ENCODE assay signal across 8 mouse cellular contexts in the genomic region with DNA sequence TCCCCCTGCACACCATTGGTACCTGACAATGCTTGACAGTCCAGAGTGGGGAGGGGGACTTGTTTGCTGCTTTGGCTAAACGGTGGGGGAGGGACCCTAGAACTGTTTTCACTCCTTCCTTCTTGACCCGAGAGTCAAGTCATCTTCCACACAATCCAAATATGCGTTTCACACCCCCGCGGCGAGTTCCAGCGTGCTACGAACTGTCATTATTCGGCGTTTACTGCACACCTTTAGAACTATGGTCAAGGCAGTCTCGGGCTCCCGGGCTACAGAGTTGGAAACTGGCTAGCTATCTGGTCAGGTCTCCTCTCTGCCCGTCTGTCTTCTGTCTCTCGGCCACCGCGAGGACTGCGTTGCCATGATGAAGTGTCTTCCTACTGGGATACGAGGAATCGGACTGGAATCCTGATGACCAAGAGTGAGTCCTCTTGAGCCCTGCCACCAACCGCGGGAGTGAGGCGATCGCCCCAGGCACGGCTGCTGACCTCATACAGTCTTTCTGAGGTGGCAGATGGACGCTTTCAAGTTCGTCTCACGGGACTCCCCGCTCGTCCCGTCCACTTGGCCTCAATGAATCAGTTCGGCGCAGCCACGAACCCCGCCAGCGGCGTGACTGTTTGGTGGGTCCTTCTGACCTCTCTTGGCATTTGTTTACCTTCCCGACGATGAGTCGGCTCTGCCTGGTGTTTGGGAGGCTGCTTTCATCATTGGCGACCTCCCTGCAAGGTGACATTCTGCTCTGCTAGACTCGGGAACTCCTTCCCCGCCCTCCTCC. TPM values are rescaled to one million over a fixed set of nuclear protein-coding genes. Genes with fewer than 3 reads are reported as not detected.
DNase-seq lines count a peak whose midpoint lies in the region; ATAC-seq and TF ChIP-seq lines count a peak whose summit lies in the region.

No protein-coding gene starts in this region.

- under 1% methylated on average over 42 of the region's 42 CpGs for WGBS in heart, embryonic 14.5 days
- under 1% methylated on average over 41 of the region's 42 CpGs for WGBS in hindbrain, embryonic 15.5 days
- under 1% methylated on average over 42 of the region's 42 CpGs for WGBS in midbrain, embryonic 11.5 days
- under 1% methylated on average over 42 of the region's 42 CpGs for WGBS in stomach, postnatal 0 days

- intact Hi-C loops in left cerebral cortex, postnatal 4 days (cut with DNase I): loop anchor here (5.0 kb wide), 1 partner anchor 341 kb away; no protein-coding TSS in a partner anchor

- peak overlapping the region; percentile 99 for H3K4me2 ChIP-seq in heart, embryonic 14.5 days (ENCODE audit: low read length)
- H3K4me2 ChIP-seq in hindbrain, embryonic 15.5 days: peak overlapping the region; percentile 86
- peak overlapping the region; percentile 89 for H3K4me2 ChIP-seq in midbrain, embryonic 11.5 days
- H3K4me2 ChIP-seq in stomach, postnatal 0 days (replicated peaks; ENCODE audit: low read depth): peak overlapping the region; percentile 99

- H3K27ac ChIP-seq in heart, embryonic 14.5 days (replicated peaks in 1 of 2; ENCODE audit: control insufficient read depth in 1 of 2, insufficient read depth in 1 of 2, low read depth in 2 of 2, low read length in 2 of 2): peak overlapping the region; percentile 75 to 80
- H3K27ac ChIP-seq in hindbrain, embryonic 15.5 days (replicated peaks): peak overlapping the region; percentile 88
- peak overlapping the region; percentile 65 for H3K27ac ChIP-seq in midbrain, embryonic 11.5 days (ENCODE audit: low read depth, low read length)
- peak overlapping the region; percentile 92 for H3K27ac ChIP-seq in stomach, postnatal 0 days (replicated peaks)

- H3K36me3 ChIP-seq in heart, embryonic 14.5 days (ENCODE audit: control insufficient read depth, insufficient read depth, low read length): peaks cover 15% of the 10 kb centered on the region; the same call in 1 of the 2 replicates
- H3K36me3 ChIP-seq in hindbrain, embryonic 15.5 days: 0 out of 2 replicates have a peak, but pooled peaks cover 2% of the 10 kb centered on the region
- no peaks in the 10 kb centered on the region for H3K36me3 ChIP-seq in midbrain, embryonic 11.5 days (ENCODE audit: control insufficient read depth, insufficient read depth, low read length)
- no peaks in the 10 kb centered on the region for H3K36me3 ChIP-seq in stomach, postnatal 0 days (ENCODE audit: control insufficient read depth, insufficient read depth, low read length)

- TF ChIP-seq EP300 in stomach, postnatal 0 days (optimal IDR thresholded peaks at IDR 0.05): no peak

- no peak for TF ChIP-seq CTCF in stomach, postnatal 0 days (IDR thresholded peaks at IDR 0.05; ENCODE audit: low read depth)

- ATAC-seq in heart, embryonic 14.5 days (ENCODE audit: insufficient number of reproducible peaks, insufficient read depth, low FRiP score, low read depth): 0 out of 2 replicates have a peak, but pooled peaks have one; percentile 25
- peak; percentile 38 for ATAC-seq in erythroblast, adult 5-6 weeks (replicated peaks; ENCODE audit: low FRiP score, poor library complexity, severe bottlenecking)
- ATAC-seq in hindbrain, embryonic 15.5 days (ENCODE audit: low FRiP score, low read depth): peak; percentile 14; the same call in 1 of the 2 replicates
- peak; percentile 46 for ATAC-seq in midbrain, embryonic 11.5 days (ENCODE audit: low FRiP score)
- 0 out of 2 replicates have a peak, but pooled peaks have one; percentile 3 for ATAC-seq in stomach, postnatal 0 days (ENCODE audit: low FRiP score, low TSS enrichment)

- no peak for DNase-seq in heart, adult 9 months (ENCODE audit: low spot score in 2 of 2)
- DNase-seq in R1 (ENCODE audit: low read depth, low spot score): peak; percentile 48
- DNase-seq in left cerebral cortex, postnatal 4 days: peak; percentile 57
- DNase-seq in midbrain, embryonic 11.5 days (ENCODE audit: low spot score, missing footprints): peak; percentile 97
- peak; percentile 35 for DNase-seq in stomach, postnatal 0 days (ENCODE audit: low spot score)

- peak overlapping the region; percentile 95 for H3K9ac ChIP-seq in heart, embryonic 14.5 days (ENCODE audit: low read length)
- peak overlapping the region; percentile 96 for H3K9ac ChIP-seq in hindbrain, embryonic 15.5 days
- peak overlapping the region; percentile 83 for H3K9ac ChIP-seq in midbrain, embryonic 11.5 days (ENCODE audit: low read length)
- H3K9ac ChIP-seq in stomach, postnatal 0 days (ENCODE audit: low read length): peak overlapping the region; percentile 98

- H3K9me3 ChIP-seq in heart, embryonic 14.5 days (ENCODE audit: control insufficient read depth, low read length): no peaks in the 10 kb centered on the region
- no peaks in the 10 kb centered on the region for H3K9me3 ChIP-seq in hindbrain, embryonic 15.5 days
- H3K9me3 ChIP-seq in midbrain, embryonic 11.5 days (ENCODE audit: control insufficient read depth, low read length): no peaks in the 10 kb centered on the region
- no peaks in the 10 kb centered on the region for H3K9me3 ChIP-seq in stomach, postnatal 0 days (ENCODE audit: control insufficient read depth, low read length)

- H3K4me3 ChIP-seq in heart, embryonic 14.5 days (ENCODE audit: control insufficient read depth in 1 of 2, insufficient read depth in 1 of 2, low read depth in 1 of 2, low read length in 2 of 2): peak overlapping the region; percentile 83 to 96
- peak overlapping the region; percentile 93 for H3K4me3 ChIP-seq in hindbrain, embryonic 15.5 days
- H3K4me3 ChIP-seq in midbrain, embryonic 11.5 days (ENCODE audit: low read depth, low read length): peak overlapping the region; percentile 71
- peak overlapping the region; percentile 99 for H3K4me3 ChIP-seq in stomach, postnatal 0 days (ENCODE audit: low read depth, low read length)

- no peaks in the 10 kb centered on the region for H3K27me3 ChIP-seq in heart, embryonic 14.5 days (ENCODE audit: control insufficient read depth, insufficient read depth, low read length)
- no peaks in the 10 kb centered on the region for H3K27me3 ChIP-seq in hindbrain, embryonic 15.5 days
- H3K27me3 ChIP-seq in midbrain, embryonic 11.5 days (ENCODE audit: control insufficient read depth, insufficient read depth, low read length): no peaks in the 10 kb centered on the region
- no peaks in the 10 kb centered on the region for H3K27me3 ChIP-seq in stomach, postnatal 0 days (ENCODE audit: control insufficient read depth, insufficient read depth, low read length)

- peaks cover 4 to 10% of the 10 kb centered on the region in 2 experiments for H3K4me1 ChIP-seq in heart, embryonic 14.5 days (ENCODE audit: control insufficient read depth in 2 of 2, insufficient read depth in 2 of 2, low read length in 2 of 2)
- H3K4me1 ChIP-seq in hindbrain, embryonic 15.5 days (replicated peaks): peaks cover 35% of the 10 kb centered on the region
- peaks cover 12% of the 10 kb centered on the region for H3K4me1 ChIP-seq in midbrain, embryonic 11.5 days (ENCODE audit: control insufficient read depth, insufficient read depth, low read length)
- H3K4me1 ChIP-seq in stomach, postnatal 0 days (replicated peaks; ENCODE audit: control insufficient read depth, insufficient read depth): no peaks in the 10 kb centered on the region; the same call in 1 of the 2 replicates

RNA-seq across cellular contexts. Expression of gene Yod1, which starts 0.4 kb away (rescaled TPM):
- polyA plus RNA-seq in heart, embryonic 14.5 days (2014; fragmentation: Nextera tagmentation; extraction: Ambion mirVana): 7.1 and 8.5 TPM in 2 replicates
- 75.7 and 84.2 TPM in 2 replicates for total RNA-seq in erythroblast, adult 5-6 weeks (2015; ENCODE audit: low replicate concordance)
- 86.2 and 95.5 TPM in 2 replicates for total RNA-seq in erythroblast, adult 5-6 weeks (2017; ENCODE audit: low replicate concordance)
- polyA plus RNA-seq in hindbrain, embryonic 15.5 days (2015; fragmentation: Nextera tagmentation; extraction: Ambion mirVana): 16.4 and 16.8 TPM in 2 replicates
- 10 to 100 TPM; 11.1 to 12.0 TPM for total RNA-seq in left cerebral cortex, postnatal 4 days (2021)
- 11.7 and 13.6 TPM in 2 replicates for polyA plus RNA-seq in midbrain, embryonic 11.5 days (2014; fragmentation: Nextera tagmentation; extraction: Ambion mirVana)
- 24.2 and 25.2 TPM in 2 replicates for polyA plus RNA-seq in stomach, postnatal 0 days (2015; fragmentation: Nextera tagmentation; extraction: Ambion mirVana)

RNA-seq across cellular contexts. Expression of gene Gm29427, which starts 1.1 kb away (rescaled TPM):
- not detected in 2 replicates for polyA plus RNA-seq in heart, embryonic 14.5 days (2014; fragmentation: Nextera tagmentation; extraction: Ambion mirVana)
- total RNA-seq in erythroblast, adult 5-6 weeks (2015; ENCODE audit: low replicate concordance): not detected in 2 replicates
- not detected in 2 replicates for total RNA-seq in erythroblast, adult 5-6 weeks (2017; ENCODE audit: low replicate concordance)
- polyA plus RNA-seq in hindbrain, embryonic 15.5 days (2015; fragmentation: Nextera tagmentation; extraction: Ambion mirVana): 0.22 TPM in 1 of 2 replicates, not detected in the other
- total RNA-seq in left cerebral cortex, postnatal 4 days (2021): not detected
- polyA plus RNA-seq in midbrain, embryonic 11.5 days (2014; fragmentation: Nextera tagmentation; extraction: Ambion mirVana): not detected in 2 replicates
- polyA plus RNA-seq in stomach, postnatal 0 days (2015; fragmentation: Nextera tagmentation; extraction: Ambion mirVana): 0.07 TPM in 1 of 2 replicates, not detected in the other

RNA-seq across cellular contexts. Expression of gene Pfkfb2, which starts 12.4 kb away (rescaled TPM):
- polyA plus RNA-seq in heart, embryonic 14.5 days (2014; fragmentation: Nextera tagmentation; extraction: Ambion mirVana): 6.1 and 6.2 TPM in 2 replicates
- total RNA-seq in erythroblast, adult 5-6 weeks (2015; ENCODE audit: low replicate concordance): 20.9 and 21.1 TPM in 2 replicates
- total RNA-seq in erythroblast, adult 5-6 weeks (2017; ENCODE audit: low replicate concordance): 51.3 and 55.4 TPM in 2 replicates
- 17.3 and 20.2 TPM in 2 replicates for polyA plus RNA-seq in hindbrain, embryonic 15.5 days (2015; fragmentation: Nextera tagmentation; extraction: Ambion mirVana)
- 10 to 100 TPM; 52.4 to 53.6 TPM for total RNA-seq in left cerebral cortex, postnatal 4 days (2021)
- 6.3 and 9.5 TPM in 2 replicates for polyA plus RNA-seq in midbrain, embryonic 11.5 days (2014; fragmentation: Nextera tagmentation; extraction: Ambion mirVana)
- 4.6 and 4.8 TPM in 2 replicates for polyA plus RNA-seq in stomach, postnatal 0 days (2015; fragmentation: Nextera tagmentation; extraction: Ambion mirVana)

RNA-seq across cellular contexts. Expression of gene AA986860, which starts 15.1 kb away (rescaled TPM):
- 0.81 and 1.2 TPM in 2 replicates for polyA plus RNA-seq in heart, embryonic 14.5 days (2014; fragmentation: Nextera tagmentation; extraction: Ambion mirVana)
- 2.7 and 5.4 TPM in 2 replicates for total RNA-seq in erythroblast, adult 5-6 weeks (2015; ENCODE audit: low replicate concordance)
- total RNA-seq in erythroblast, adult 5-6 weeks (2017; ENCODE audit: low replicate concordance): 1.4 and 2.5 TPM in 2 replicates
- polyA plus RNA-seq in hindbrain, embryonic 15.5 days (2015; fragmentation: Nextera tagmentation; extraction: Ambion mirVana): 0.39 and 0.56 TPM in 2 replicates
- under 1 TPM; 0.30 to 0.38 TPM for total RNA-seq in left cerebral cortex, postnatal 4 days (2021)
- 0.29 and 0.37 TPM in 2 replicates for polyA plus RNA-seq in midbrain, embryonic 11.5 days (2014; fragmentation: Nextera tagmentation; extraction: Ambion mirVana)
- 47.7 and 52.8 TPM in 2 replicates for polyA plus RNA-seq in stomach, postnatal 0 days (2015; fragmentation: Nextera tagmentation; extraction: Ambion mirVana)

RNA-seq across cellular contexts. Expression of gene C4bp, which starts 55.3 kb away (rescaled TPM):
- polyA plus RNA-seq in heart, embryonic 14.5 days (2014; fragmentation: Nextera tagmentation; extraction: Ambion mirVana): not detected in 2 replicates
- total RNA-seq in erythroblast, adult 5-6 weeks (2015; ENCODE audit: low replicate concordance): 1.7 TPM in 1 of 2 replicates, not detected in the other
- 0.56 TPM in 1 of 2 replicates, not detected in the other for total RNA-seq in erythroblast, adult 5-6 weeks (2017; ENCODE audit: low replicate concordance)
- not detected in 2 replicates for polyA plus RNA-seq in hindbrain, embryonic 15.5 days (2015; fragmentation: Nextera tagmentation; extraction: Ambion mirVana)
- total RNA-seq in left cerebral cortex, postnatal 4 days (2021): not detected
- 0.04 TPM in 1 of 2 replicates, not detected in the other for polyA plus RNA-seq in midbrain, embryonic 11.5 days (2014; fragmentation: Nextera tagmentation; extraction: Ambion mirVana)
- 0.91 and 1.5 TPM in 2 replicates for polyA plus RNA-seq in stomach, postnatal 0 days (2015; fragmentation: Nextera tagmentation; extraction: Ambion mirVana)

Comparison
In these comparisons a context has a peak if more than half of its experiments do, and no peak if none do; other contexts are left out.
1. DNase-seq: peak in R1 (single experiment), left cerebral cortex, postnatal 4 days (single experiment), midbrain, embryonic 11.5 days (single experiment) and stomach, postnatal 0 days (single experiment); none in heart, adult 9 months (0 of 2).
2. Peak in every context shown above with its lines, with median percentiles within 50 percentile points of each other: ATAC-seq, H3K27ac ChIP-seq, H3K4me2 ChIP-seq, H3K4me3 ChIP-seq and H3K9ac ChIP-seq.